Mouse (Mus musculus) embryo, embryonic 11 days (tissue): ENCODE measurements around the gene Pcyt2.

Source experiments
- DNase-seq: peaks from one replicate; pipeline ENCODE4 v3.0.0-alpha.2; 2015

Pcyt2 gene

DNA sequence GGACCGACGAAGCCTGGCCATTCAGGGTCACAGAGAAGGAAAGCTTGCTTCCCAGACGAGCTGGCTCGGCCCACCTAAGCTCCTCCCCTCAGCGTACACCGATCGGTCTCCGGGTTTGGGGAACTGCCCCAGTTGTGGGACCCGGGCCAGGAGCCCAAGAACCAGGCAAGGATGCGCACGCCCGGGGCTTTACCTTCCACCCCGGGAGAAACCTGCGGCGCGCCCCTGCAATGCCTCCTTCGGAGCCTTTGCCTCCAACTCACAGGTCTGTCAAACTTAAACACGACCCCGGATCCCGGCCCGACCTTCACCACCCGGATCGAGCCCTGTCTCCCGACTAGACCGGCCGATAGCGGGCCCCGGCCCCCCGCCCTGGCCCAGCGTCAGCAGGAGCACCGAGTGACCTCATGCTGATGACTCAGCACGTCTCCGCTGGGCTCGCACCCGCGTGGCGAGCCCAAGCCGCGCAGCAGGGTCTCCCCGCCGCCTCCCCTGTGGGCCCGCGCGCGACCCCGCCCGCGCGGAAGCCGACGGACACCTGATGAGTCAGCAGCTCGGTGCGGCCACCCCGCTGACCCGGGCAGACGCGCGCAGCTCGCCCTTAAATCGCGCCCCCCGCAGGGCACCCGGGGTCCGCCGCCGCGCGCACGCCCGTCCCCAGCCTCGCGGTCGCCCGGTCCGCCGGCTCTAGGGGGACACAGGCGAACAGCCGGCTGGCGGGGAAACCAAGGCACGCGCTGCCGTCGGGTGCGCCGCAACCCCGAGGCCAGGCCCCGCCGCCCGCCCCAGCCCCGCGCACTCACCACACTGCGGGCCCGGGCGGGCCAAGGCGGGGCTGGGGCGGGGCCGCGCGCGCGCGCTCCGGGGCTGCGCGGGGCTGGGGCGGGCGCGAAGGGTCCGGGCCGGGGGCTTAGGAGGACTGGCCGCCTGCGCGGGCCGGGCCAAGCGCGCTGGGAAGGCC, 15.1 kb upstream of the Pcyt2 start:
- peak; percentile 81 for DNase-seq

DNA sequence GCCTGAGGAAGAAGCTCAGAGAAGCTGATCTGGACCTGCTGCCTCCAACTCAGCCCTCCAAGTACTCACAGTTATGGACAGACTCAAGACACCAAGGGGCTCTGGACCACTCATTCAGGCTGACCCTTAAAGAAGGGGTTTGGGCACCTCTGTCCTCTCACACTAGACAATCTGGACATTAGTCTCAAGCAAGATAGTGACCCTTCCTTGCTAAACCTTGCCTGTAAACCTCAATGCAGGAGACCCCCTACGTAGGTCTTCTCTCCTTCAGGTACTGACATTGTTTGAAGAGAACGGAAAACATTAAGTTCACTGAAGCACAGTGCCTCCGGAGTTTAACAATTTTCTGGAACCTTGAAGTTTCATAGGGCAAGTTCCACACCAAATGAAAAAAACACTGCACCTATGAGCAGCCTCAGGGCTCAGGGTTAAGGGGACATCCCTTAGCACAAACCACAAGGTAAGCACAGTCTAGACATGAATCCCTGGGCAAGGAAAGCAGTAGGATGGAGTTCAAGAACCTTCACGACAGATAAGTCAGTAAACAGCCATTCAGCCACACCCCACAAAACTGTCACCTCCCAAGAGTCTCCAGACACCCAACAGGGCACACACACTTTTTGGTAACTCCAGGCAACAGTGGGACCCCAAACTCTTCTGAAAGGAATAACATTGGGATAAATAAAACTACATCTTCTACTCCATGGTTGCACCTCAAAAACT, 14.2 kb upstream of the Pcyt2 start:
- no peak for DNase-seq

DNA sequence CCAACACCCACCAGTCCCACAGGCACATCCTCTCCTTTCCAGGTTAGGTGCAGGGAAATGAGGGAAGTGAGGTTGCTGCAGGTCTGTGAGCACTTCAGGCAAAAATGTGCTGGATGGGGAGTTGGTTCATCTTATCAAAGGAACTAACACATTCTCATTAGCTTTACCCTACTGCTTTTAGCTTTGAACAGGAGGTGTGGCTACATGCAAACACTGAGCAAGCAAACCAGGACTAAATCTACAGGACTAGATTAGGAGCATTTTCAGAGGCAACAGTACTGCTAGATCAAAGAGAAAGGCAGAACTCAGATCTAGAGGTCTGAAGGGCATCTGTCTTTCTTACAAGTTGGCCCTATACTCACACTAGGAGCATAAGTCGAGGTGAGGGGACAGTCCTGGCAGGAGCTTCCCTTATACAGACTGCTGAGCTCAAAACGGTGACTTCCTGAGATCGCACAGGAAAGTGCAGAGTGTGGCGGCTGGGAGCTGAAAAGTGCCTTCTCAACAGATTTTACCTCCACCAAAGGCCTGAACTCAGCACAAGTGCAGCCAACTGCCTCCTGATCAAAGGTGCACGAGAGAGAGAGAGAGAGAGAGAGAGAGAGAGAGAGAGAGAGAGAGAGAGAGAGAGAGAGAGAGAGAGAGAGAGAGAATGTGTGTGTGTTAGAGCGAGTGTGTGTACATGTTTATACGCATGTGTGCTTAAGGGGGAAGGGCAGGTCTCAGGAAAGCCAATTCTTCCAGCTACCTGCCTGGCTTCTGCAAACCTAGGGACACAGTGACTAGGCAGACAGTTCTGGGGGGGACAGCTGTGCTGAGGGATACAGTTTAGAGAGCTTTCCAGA, 13.4 kb upstream of the Pcyt2 start:
- DNase-seq = no peak

DNA sequence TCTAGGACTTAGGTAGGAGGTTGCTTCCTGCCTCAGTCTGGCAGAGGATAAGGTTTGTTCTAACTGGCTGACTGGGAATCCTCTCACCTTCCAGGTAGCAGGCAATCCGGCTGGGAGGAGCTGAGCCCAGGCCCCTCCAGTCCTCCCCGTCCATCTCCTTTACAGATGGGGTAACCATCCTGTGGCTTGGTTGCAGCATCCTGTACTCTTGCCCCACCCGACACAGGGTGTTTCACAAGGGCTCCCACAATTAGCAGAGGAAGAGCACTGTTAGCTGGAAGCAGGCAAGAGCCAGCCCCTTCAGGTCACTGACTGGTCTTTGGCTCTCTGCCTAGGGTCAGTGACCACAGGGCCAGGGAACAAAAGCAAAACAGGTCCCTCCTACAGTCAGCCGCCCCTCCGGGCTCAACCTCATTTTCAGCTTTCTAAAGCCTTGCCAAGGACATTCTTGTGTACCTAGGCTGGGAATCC, 12.7 kb upstream of the Pcyt2 start:
- DNase-seq = no peak

DNA sequence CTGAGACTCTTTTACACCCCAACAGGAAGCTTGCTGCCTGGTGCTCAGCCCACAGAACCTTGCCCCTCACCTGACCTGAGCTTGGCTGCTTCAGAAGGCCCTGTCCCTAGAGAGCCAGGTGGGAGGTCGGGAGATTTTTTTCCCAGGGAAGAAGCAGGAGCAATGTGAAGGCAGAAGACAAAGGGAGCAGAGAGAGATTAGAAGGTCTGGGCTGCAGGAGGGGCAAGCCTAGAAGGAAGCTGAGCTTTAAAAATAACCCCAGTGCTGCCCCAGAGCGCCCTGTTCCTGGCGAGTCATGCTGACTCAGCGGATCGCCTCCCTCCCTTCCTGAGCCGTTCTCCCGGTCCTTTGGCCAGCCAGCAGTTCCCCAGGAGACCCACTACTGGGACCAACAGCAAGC, 12.2 kb upstream of the Pcyt2 start:
- DNase-seq = peak; percentile 34

DNA sequence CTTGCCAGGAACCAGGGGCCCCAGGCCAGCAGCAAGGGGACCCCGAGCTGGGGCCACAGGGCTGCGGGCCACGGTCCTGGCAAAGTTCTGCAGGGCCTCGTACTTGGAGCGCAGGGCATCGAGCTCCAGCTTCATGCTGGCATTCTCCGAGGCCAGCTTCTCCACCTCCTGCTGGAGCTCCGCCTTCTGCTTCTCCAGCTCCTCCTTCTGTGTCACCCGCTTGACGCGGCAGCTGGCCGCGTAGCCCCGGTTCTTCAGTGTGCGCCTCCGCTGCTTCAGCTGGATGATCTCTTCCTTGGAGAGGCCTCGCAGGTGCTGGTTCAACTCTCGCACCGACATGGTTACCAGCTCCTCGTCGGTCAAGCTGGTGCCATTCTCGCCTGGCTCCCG, 11.6 kb upstream of the Pcyt2 start:
- DNase-seq = no peak

DNA sequence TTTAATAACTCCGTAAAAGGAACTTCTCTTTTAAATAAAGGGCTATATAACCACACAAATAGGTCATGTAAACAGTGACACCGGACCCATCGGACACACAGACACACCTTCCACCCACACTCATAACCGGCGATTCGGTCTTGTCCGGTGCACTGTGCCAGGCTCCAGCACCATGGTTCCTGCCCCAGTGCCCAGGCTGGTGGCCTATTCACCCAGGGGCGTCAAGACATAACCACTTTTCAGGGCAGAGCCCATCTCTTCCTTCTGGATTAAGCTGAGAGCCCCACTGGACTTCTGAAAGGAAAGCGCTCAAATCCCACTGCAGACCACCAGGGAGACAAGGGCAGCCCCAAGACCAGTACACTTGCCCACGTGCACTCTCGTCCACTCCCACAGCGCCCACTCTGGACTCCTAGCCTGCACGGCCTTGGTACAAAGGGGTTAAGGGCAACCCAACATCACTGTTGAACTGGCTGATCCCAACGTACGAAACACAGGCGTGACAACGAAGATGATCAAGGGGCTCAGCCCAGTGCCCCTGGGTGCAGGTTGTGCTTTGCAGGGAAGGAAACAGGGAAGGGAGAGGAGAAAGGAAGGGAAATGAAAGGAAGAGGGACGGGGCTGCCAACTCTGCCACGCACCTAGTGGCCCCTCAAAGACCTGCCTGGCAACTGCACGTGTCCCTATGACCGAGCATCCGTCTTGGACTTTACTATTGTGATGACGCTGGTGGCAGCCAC, 11.0 kb upstream of the Pcyt2 start:
- no peak for DNase-seq

DNA sequence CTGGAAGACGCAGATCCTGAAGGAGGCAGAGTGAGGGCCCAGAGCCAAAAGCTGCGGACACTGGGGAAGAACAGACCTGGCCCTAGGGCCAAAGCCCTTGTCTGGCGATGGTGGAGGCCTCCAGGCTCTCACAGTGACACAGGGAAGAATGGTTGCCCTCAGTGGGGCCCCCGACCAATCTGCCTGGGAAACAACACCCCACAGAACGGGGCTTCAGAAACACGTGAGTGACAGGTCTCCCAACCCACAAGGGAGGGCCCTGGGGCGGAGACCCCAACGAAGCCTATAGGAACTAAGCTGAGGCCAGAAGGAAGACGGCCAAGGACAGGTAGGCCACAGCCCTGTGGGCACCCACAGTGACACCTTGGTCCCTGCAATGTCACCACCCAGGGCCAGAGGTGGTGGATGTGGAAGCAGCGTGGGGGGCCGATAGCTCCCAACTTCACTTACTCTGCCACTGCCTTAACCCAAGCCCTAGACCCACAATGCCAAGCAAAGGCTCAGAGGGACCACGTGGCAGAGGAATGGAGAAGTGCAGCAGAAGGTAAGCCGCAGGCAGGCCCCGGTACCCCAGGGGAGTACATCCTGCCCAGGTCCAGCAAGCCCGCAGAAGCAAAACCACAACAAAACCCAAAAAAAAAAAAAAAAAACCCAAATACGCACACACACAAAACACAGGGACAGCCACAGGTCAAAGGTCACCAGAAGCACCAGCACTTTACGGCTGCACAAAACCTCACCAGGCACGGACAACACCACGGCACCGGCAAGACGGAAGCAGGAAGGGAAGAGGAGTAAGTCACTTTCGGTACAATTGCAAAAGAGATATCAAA, 9.9 kb upstream of the Pcyt2 start:
- no peak for DNase-seq

DNA sequence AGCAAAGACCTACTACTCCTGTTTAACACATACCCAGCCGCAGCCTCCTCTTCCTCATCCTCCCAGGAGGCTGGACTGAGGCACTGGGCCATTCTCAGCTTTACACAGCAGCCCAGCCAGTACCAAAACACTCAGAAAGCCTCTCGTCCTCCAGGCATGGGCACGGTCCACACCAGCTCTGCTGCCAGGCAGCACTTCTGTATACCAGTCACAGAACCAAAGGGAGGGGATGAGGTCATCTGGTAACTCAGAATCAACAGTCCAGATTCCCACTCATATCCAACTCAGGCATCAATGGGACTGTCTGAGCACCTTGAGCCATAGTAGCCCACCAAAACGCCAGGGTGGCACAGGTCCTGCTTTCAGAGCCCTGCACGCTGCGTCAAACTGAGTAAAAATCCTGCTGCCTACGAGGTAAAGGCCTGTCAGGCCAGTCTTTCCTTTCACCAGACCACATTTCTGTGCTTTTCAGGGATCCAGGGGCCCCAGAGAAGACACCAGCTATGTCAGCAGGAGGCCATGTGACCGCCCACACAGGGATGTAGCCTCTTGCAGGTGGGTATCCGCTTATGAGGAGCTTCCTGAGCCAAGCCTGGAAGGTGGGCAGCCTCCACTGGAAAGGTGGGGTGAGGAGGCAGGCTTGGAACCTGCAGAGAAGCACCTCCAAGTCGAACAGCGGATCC, 9.2 kb upstream of the Pcyt2 start:
- DNase-seq = no peak

DNA sequence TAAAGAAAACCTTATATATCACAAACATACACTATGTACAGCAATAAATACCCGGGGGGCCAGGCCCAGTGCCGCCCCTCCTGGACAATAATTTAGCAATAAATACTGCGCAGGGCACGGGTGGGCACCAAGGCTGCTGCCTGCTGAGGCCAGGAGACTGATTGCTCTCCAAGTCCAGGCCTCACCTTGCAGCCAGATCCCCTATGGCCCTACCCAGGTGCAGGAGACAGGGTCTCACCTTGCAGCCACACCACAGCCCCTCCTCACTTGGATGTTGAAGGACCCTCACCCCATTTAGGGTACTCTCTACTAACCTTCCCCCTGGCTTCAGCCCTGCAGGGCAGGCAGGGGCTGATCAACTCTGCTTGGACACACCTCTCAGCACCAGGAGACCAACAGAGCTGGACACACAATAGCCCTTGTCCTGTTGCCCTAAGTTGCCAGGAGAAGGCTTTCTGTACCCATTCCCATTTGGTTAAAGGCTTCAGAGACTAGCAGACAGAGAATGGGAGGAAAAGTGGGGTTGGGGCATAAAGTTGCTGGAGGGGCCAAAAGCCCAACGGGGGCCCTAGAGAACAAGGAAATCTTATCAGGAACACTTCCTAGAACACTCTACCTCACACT, 7.5 kb upstream of the Pcyt2 start, which contains the start of gene Sirt7:
Gene Sirt7 (minus strand): TSS at position 89 of the 624 bp plus-strand sequence.
- DNase-seq = no peak

DNA sequence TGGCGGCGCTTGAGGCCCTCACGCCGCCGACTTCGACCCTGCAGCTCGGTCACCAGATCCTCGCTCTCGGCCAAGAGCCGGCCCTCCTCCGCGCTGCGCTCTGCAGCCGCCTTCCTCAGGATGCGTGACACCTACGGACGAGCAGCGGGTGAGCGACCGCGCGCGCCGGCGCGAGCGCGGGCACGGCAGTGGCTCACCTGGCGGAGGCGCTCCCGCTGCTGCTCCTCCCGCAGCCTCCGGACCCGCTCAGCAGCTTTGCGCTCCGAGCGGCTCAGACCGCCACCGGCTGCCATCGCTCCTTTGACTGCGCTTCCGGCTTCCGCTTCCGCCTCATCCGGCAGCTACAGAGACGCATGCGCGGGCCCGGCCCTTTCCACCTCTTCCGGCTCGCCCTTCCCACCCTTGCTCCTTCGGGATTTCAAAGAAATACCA, 7.0 kb upstream of the Pcyt2 start:
- DNase-seq = peak; percentile 93

DNA sequence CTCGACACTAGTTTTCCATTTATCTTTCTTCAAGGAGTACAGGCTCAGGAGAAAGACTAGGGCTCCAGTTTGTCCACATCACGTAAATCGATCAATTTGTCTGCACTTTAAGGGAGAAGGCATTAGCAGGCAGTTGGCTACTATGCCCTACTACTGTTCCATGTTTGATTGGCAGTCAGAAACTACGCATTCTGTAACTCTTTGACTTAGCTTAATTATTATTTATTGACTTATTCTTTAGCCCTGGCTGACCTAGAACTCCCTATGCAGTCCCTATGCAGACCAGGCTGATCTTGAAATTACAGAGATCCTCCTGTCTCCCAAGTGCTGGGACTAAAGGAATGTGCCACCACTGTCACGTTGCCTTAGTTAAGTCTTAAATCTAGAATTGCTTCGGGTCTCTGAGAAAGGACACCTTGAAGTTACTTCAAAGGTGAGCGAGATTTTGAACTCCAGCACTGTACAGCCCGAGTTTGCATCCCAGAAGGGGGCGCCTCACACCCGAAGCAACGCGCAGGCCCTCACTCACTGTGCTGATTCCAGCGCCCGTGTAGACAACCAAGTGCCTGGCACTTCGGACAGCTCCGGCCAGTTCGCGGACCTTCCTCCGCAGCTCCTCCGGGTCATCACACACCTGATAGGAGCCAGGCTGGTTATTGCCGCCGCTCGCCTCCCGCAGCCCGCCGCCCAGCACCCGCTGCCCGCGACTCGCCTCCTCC, 6.4 kb upstream of the Pcyt2 start:
- DNase-seq = peak; percentile 78

DNA sequence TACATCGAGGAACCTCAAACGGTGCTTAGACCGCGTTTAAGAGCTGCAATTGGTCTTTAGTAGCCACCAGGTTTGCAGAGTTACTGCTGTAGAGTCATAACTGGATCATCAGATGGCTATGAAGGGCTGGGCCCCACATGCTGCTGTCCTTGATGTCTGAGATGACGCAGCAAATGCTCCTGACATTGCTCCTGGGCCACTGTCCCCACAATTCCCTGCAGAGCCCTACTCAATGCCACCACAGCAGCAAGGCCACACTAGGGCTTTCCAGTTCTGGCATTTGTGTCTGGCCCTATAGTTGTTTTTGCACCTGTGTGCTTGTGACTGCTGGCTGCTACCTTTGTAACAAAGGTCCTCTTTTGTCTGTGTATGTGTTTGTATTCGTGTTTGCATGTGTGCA, 5.1 kb upstream of the Pcyt2 start:
- no peak for DNase-seq

DNA sequence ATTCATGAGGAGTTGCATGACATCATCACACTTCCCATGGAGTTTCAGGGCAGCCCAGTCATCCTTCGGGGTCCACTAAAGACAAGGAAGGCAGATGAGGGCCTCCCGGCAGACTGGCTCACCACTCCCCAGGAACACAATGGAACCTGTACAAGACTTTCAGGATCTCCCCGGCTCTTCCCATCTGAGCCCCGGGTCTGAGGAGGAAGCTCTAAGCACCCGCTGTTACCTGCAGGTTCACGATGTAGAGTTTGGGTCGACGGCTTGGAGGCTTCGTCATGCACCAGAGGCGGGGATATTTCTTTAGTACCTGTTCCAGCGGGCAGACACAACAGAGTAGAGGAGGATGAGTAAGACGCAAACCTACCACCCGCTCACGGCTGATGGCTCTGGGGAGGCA, 2.5 kb upstream of the Pcyt2 start:
- no peak for DNase-seq

DNA sequence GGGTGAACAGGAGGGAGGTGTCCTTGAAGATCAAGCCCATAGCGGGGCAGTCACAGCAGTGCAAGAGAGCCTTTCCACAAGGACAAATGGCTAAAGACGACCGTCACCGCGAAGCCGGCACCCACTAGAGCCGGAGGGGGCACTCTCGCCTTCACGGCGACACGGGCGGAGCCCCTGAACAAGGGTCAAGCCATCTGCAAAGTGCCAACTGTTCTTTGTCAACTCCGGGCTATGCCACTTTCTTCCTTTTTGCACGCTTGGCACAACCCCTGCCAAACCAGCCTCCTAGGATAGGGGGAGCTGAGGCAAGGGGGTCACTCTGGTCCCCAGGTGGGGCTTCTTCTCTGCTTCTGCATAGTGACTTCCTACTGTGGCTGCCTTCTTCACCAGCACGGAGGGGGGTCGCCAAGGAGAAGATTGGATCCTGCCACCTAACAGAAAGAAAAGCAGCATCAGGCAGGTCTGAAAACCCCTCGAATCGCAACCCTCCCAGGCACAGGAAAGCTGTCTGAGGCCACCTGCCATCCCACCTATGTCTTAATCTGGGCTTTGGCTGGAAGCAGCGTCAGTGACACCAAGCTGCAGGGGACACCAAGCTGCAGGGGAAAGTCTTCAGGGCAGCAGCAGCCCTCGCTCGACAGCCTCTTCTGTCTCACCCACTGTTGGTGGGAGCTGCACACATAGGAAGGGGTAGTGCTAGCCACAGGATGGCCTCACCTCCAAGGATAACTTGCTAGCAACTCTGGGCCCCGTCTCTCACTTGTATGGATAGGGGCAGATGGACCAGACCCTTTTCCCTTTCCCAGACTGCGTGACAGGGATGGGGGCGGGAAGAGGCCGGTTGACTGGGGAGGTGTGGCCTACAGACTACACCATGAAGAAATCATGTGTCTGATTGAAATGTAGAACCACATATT, 1.1 kb upstream of the Pcyt2 start:
- no peak for DNase-seq

DNA sequence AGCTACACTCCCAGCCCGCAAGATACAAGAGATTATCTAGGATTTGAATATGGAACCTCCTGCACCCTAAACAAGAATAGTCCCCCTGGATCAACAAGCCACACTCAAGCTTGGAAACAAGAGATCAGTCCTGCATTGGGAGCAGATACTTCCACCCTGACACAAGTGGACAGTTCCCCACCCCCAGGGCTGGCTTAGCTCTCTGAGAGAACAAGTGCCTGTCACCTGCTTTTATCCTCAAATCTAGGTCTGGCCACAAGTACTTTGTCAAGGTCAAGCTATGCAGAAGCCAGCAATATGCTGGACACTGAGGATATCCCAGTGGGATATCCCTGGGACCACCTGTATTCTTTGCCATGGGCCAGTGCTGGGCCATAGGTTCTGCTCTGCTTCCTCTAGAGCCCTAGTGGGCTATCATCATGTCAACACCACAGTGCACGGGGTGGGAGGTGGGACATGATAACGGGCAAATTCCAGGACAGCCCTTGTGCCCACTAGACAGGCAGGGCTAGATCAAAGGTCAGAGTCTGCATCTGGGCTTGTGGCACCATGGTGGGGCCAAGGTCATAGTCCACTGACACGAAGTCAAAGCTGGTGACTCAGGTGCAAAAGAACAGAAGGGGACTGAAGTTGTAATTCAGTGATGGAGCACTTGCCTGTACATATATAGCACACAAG, 980 bp downstream of the Pcyt2 start:
- no peak for DNase-seq

DNA sequence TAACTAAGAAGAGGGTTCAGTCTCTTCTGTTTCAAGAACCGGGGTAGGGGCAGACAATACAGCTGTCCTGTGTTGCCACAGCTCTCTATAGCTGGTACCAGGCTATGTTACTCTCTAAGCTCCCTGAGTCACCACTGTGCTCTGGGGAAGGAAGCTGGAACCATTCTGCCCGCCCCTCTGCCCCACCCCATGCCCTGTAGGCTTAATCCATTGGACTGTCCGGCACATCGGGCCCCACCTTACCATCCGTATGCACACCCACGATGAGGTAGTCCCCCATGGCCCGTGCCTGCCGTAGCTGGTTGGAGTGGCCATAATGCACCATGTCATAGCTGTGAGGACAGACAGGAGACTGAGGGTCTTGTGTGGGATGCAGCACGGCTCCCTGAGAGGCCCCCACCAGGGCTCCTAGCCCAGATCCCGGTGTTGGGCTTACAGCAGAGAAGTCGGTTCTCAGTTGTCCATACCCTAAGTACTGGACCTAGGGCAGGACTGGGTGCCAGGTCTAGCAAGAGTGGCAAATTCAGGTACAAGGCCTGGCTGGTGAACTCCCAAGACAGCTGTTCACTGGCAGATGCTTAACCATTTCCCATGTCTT, 2.0 kb downstream of the Pcyt2 start:
- DNase-seq = no peak
